Mouse (Mus musculus): Measurements from ENCODE around the gene Wdr61. TPM values are rescaled to one million over a fixed set of nuclear protein-coding genes. Genes with fewer than 3 reads are reported as not detected.

Wdr61 gene
- polyA plus RNA-seq, 1 experiment from 2014 or later, result 76.3 TPM

DNA sequence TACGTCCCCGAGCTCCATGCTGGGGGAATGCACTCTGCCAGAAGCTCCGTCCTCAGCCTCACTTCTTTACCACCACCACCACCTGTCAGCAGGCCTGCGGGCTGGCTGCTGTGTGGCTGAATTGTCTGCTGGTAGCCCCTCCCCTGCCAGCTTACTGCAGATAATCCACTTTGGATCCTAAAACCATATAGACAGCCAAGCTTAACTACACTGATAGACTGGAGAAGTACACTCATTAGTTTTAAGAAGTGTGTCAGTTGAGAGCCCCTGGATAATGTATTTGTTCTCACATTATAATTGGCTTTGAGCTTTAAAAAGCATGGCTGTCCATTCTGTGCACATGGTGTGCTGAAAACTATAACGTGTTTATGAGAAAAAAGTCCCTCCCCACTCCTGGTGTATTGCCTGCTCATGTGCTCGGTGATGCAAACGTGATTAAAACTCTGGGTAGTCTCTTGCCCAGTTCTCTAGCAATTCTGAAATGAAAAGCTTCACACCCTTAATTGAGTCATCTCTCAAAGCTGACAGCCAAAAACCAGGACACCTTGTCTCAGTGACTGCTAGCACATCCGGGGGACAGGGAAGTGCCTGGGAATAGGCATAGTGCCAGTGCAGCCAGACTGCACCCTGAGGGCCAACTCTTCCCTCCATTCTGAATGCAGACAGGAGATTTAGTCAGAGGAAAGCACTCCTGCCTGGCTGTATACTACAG, 26.9 kb downstream of the Wdr61 start:
- no peak overlapping the region for H3K4me3 ChIP-seq (ENCODE audit: low read depth, low read length)
- no peaks in the 10 kb centered on the region for H3K4me1 ChIP-seq (ENCODE audit: control insufficient read depth, insufficient read depth, low read length)
- H3K36me3 ChIP-seq (ENCODE audit: control insufficient read depth, insufficient read depth, low read length), result peaks cover 7% of the 10 kb centered on the region; the same call in 1 of the 2 replicates
- no peak for ATAC-seq (ENCODE audit: low read depth)
- H3K9ac ChIP-seq (replicated peaks; ENCODE audit: low read depth, low read length), result no peak overlapping the region
- WGBS, result 56% methylated on average over 8 of the region's 8 CpGs
- no peak overlapping the region for H3K27ac ChIP-seq (ENCODE audit: low read depth, low read length)
- H3K4me2 ChIP-seq (ENCODE audit: low read depth, low read length), result no peak overlapping the region
- no peaks in the 10 kb centered on the region for H3K27me3 ChIP-seq (ENCODE audit: control insufficient read depth, insufficient read depth, low read length)
- H3K9me3 ChIP-seq (ENCODE audit: control insufficient read depth, low read length), result no peaks in the 10 kb centered on the region

DNA sequence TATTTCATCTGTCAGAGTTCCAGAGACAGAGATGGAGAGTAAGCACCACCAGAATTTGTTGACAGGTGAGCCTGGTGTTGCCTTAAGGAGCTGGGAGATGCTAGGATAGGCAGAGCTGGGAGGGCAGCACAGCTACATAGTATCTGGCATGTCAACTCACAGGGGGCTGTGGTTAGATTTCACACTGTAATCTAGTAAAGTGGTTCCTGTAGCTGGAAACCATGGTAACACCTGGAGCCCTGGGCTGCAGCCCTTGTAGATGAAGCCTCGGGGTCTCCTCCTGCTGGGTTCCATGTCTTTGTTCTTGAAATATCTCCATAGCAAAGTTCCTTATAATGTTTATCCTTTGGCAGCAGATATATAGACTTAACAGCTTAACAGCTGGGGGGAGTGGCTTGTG, 28.8 kb downstream of the Wdr61 start:
- H3K9ac ChIP-seq (replicated peaks; ENCODE audit: low read depth, low read length), result no peak overlapping the region
- H3K4me2 ChIP-seq (ENCODE audit: low read depth, low read length), result no peak overlapping the region
- no peak for ATAC-seq (ENCODE audit: low read depth)
- H3K9me3 ChIP-seq (ENCODE audit: control insufficient read depth, low read length), result no peaks in the 10 kb centered on the region
- H3K4me1 ChIP-seq (ENCODE audit: control insufficient read depth, insufficient read depth, low read length), result peaks cover under 1% of the 10 kb centered on the region; the same call in 1 of the 2 replicates
- no peaks in the 10 kb centered on the region for H3K27me3 ChIP-seq (ENCODE audit: control insufficient read depth, insufficient read depth, low read length)
- H3K36me3 ChIP-seq (ENCODE audit: control insufficient read depth, insufficient read depth, low read length), result 0 out of 2 replicates have a peak, but pooled peaks cover 2% of the 10 kb centered on the region
- no peak overlapping the region for H3K4me3 ChIP-seq (ENCODE audit: low read depth, low read length)
- H3K27ac ChIP-seq (ENCODE audit: low read depth, low read length), result no peak overlapping the region
- 61% methylated on average over 1 of the region's 1 CpGs for WGBS

DNA sequence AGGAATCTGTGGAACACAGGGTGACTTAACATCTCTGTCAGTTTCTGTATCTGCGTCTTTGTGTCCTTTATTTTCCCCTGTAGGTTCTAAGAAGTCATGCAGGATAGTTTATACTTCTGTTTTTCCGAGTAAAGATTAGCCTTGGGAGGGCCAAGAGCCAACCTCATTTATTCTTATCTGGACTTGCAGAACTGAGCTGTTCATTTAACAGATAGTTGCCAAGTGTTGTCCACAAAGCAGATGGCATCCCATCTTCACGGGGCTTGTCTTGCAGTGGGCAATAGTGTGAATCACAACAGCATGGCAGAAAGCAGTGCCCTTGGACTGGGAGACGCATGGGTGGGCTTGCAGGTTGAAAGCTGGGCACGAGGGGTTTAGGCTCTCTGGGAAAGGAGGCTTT, 30.0 kb downstream of the Wdr61 start:
- 0 out of 2 replicates have a peak, but pooled peaks cover 4% of the 10 kb centered on the region for H3K27me3 ChIP-seq (ENCODE audit: control insufficient read depth, insufficient read depth, low read length)
- peaks cover 9% of the 10 kb centered on the region for H3K4me1 ChIP-seq (ENCODE audit: control insufficient read depth, insufficient read depth, low read length)
- 81% methylated on average over 5 of the region's 5 CpGs for WGBS
- H3K9ac ChIP-seq (replicated peaks; ENCODE audit: low read depth, low read length), result no peak overlapping the region
- no peaks in the 10 kb centered on the region for H3K9me3 ChIP-seq (ENCODE audit: control insufficient read depth, low read length)
- H3K36me3 ChIP-seq (ENCODE audit: control insufficient read depth, insufficient read depth, low read length), result 0 out of 2 replicates have a peak, but pooled peaks cover 2% of the 10 kb centered on the region
- no peak overlapping the region for H3K27ac ChIP-seq (ENCODE audit: low read depth, low read length)
- no peak overlapping the region for H3K4me3 ChIP-seq (ENCODE audit: low read depth, low read length)
- ATAC-seq (ENCODE audit: low read depth), result no peak
- no peak overlapping the region for H3K4me2 ChIP-seq (ENCODE audit: low read depth, low read length)

DNA sequence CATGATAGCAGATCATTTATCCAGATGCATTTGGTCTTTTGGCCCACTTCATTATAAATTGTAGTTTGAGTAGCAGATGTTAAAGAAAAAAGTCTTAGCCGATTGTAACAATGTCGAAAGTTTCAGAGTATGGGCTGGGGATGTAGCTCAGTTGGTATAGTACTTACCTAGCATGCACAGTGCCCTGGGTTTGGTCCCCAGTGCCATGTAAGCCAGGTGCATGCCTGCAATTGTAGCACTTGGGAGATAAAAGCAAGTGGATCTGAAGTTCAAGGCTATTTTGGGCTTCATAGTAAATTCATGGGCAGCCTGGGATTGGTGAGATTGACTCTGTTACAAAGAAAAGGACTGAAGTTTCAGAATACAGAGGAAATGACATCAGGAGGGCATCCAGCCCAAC, 31.7 kb downstream of the Wdr61 start:
- Histone ChIP-seq H3K9me3 (ENCODE audit: control insufficient read depth, low read length) (no peaks in the 10 kb centered on the region), H3K4me3 (ENCODE audit: low read depth, low read length) (no peak overlapping the region), H3K36me3 (ENCODE audit: control insufficient read depth, insufficient read depth, low read length) (no peaks in the 10 kb centered on the region), H3K4me2 (ENCODE audit: low read depth, low read length) (no peak overlapping the region), H3K9ac (replicated peaks; ENCODE audit: low read depth, low read length) (no peak overlapping the region), H3K27ac (ENCODE audit: low read depth, low read length) (no peak overlapping the region), H3K27me3 (ENCODE audit: control insufficient read depth, insufficient read depth, low read length) (0 out of 2 replicates have a peak, but pooled peaks cover 4% of the 10 kb centered on the region), H3K4me1 (ENCODE audit: control insufficient read depth, insufficient read depth, low read length) (peaks cover 11% of the 10 kb centered on the region)
- 84% methylated on average over 2 of the region's 2 CpGs for WGBS
- no peak for ATAC-seq (ENCODE audit: low read depth)

DNA sequence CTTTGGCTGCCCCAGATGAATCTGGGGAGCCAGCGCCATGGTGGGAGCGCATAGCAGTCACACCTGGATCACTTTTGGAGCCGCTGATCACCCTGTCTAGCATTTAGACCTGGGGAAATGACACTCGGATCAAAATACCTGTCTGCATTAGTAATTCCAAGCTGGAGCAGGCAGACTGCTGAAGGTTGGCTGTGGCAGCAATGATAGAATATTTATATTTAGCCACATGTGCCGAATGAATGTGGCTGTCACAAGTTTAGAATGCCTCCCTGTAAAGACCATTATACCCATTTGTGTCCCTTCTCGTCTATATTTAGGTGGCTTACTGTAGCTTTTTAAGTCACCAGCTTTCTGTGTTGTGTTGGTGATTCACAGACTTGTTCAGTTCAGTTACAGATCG, 33.6 kb downstream of the Wdr61 start:
- Histone ChIP-seq H3K9ac (replicated peaks; ENCODE audit: low read depth, low read length) (no peak overlapping the region), H3K27me3 (ENCODE audit: control insufficient read depth, insufficient read depth, low read length) (0 out of 2 replicates have a peak, but pooled peaks cover 4% of the 10 kb centered on the region), H3K36me3 (ENCODE audit: control insufficient read depth, insufficient read depth, low read length) (no peaks in the 10 kb centered on the region), H3K9me3 (ENCODE audit: control insufficient read depth, low read length) (no peaks in the 10 kb centered on the region), H3K4me2 (ENCODE audit: low read depth, low read length) (0 out of 2 replicates have a peak overlapping the region, but pooled peaks have one; percentile 70), H3K4me3 (ENCODE audit: low read depth, low read length) (no peak overlapping the region), H3K27ac (ENCODE audit: low read depth, low read length) (no peak overlapping the region), H3K4me1 (ENCODE audit: control insufficient read depth, insufficient read depth, low read length) (peaks cover 11% of the 10 kb centered on the region)
- 85% methylated on average over 7 of the region's 7 CpGs for WGBS
- no peak for ATAC-seq (ENCODE audit: low read depth)

DNA sequence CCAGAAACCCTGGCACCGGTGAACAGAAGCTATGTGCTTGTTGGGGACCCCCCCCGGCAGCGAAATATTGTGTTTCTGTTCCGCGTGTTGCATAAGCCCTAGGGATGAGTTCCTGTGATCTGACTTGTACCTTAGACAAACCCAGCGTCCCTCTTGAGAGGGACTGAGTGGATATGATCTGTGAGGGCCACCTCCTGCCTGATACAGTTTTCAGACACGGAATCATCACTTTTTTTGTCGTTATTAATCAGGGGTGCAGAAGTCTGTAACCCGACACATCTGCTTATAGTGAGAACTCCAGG, 34.2 kb downstream of the Wdr61 start:
- H3K27ac ChIP-seq (ENCODE audit: low read depth, low read length), result no peak overlapping the region
- H3K36me3 ChIP-seq (ENCODE audit: control insufficient read depth, insufficient read depth, low read length), result no peaks in the 10 kb centered on the region
- no peak; the same call in 1 of the 2 replicates for ATAC-seq (ENCODE audit: low read depth)
- H3K27me3 ChIP-seq (ENCODE audit: control insufficient read depth, insufficient read depth, low read length), result 0 out of 2 replicates have a peak, but pooled peaks cover 4% of the 10 kb centered on the region
- WGBS, result 26% methylated on average over 9 of the region's 9 CpGs
- peak overlapping the region; percentile 70 for H3K4me2 ChIP-seq (ENCODE audit: low read depth, low read length)
- peak overlapping the region; percentile 72 for H3K4me3 ChIP-seq (ENCODE audit: low read depth, low read length)
- peak overlapping the region; percentile 68 for H3K9ac ChIP-seq (replicated peaks; ENCODE audit: low read depth, low read length)
- H3K9me3 ChIP-seq (ENCODE audit: control insufficient read depth, low read length), result no peaks in the 10 kb centered on the region
- H3K4me1 ChIP-seq (ENCODE audit: control insufficient read depth, insufficient read depth, low read length), result peaks cover 11% of the 10 kb centered on the region

DNA sequence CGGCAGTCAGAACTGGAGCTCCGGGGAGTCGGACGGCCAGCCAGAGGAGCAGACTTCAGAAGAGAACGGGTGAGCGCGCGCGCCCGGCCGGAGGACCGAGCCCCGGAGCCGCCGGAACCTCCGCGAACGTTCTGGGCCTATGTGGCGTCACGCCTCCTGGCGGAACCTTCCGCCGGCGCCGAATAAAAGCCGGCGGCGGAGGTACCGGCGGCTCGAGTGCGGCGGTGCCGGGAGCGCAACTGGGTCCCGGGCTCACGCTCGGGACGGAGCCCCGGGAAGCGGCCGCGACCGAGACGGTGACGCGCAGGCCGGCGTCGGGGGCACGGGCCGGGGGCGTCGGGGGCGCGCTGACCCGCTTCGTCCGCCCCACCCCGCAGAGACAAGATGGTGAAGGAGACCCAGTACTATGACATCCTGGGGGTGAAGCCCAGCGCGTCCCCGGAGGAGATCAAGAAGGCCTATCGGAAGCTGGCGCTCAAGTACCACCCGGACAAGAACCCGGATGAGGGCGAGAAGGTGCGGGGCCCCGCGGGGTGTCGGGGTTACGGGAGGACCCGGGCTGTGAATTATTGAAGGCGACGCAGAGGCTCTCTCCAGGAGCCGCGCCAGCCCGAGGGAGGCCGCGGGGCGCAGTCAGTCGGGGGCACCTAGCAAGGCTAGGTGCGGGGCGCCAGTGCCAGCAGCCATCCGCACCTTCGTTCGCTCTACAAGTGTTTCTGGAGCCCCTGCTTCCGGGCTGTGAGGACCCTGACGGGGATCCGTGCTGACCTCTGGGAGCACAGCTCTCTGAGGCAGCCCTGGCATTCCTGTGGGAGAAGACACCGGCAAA, 34.8 kb downstream of the Wdr61 start:
- Histone ChIP-seq H3K27ac (ENCODE audit: low read depth, low read length) (no peak overlapping the region), H3K4me3 (ENCODE audit: low read depth, low read length) (peak overlapping the region; percentile 72), H3K9me3 (ENCODE audit: control insufficient read depth, low read length) (no peaks in the 10 kb centered on the region), H3K27me3 (ENCODE audit: control insufficient read depth, insufficient read depth, low read length) (0 out of 2 replicates have a peak, but pooled peaks cover 4% of the 10 kb centered on the region), H3K36me3 (ENCODE audit: control insufficient read depth, insufficient read depth, low read length) (no peaks in the 10 kb centered on the region), H3K4me2 (ENCODE audit: low read depth, low read length) (peak overlapping the region; percentile 70), H3K4me1 (ENCODE audit: control insufficient read depth, insufficient read depth, low read length) (peaks cover 11% of the 10 kb centered on the region), H3K9ac (replicated peaks; ENCODE audit: low read depth, low read length) (peak overlapping the region; percentile 68)
- WGBS, result under 1% methylated on average over 82 of the region's 92 CpGs
- ATAC-seq (ENCODE audit: low read depth), result peak; percentile 82

DNA sequence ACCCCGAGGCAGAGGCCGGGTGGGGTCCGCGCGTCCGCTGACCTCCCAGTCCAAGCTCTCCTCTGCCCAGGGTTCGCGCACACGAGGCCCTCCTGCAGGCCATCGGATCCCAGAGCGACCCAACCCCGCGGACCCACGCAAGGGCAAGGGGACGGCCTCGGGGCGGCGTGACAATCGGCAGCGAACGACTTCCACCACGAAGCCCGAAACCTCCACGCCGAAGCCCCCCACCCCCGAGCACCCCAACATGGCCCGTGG, 35.3 kb downstream of the Wdr61 start:
- ATAC-seq (ENCODE audit: low read depth), result peak; percentile 68
- Histone ChIP-seq H3K36me3 (ENCODE audit: control insufficient read depth, insufficient read depth, low read length) (no peaks in the 10 kb centered on the region), H3K9me3 (ENCODE audit: control insufficient read depth, low read length) (no peaks in the 10 kb centered on the region), H3K27ac (ENCODE audit: low read depth, low read length) (no peak overlapping the region), H3K4me2 (ENCODE audit: low read depth, low read length) (peak overlapping the region; percentile 70), H3K27me3 (ENCODE audit: control insufficient read depth, insufficient read depth, low read length) (0 out of 2 replicates have a peak, but pooled peaks cover 4% of the 10 kb centered on the region), H3K4me3 (ENCODE audit: low read depth, low read length) (peak overlapping the region; percentile 72), H3K9ac (replicated peaks; ENCODE audit: low read depth, low read length) (peak overlapping the region; percentile 68), H3K4me1 (ENCODE audit: control insufficient read depth, insufficient read depth, low read length) (peaks cover 11% of the 10 kb centered on the region)
- WGBS, result 9% methylated on average over 27 of the region's 27 CpGs

All from neural tube, embryonic 14.5 days (tissue).